Mouse (Mus musculus) layer of hippocampus, adult 2 months (tissue): ENCODE measurements around the gene Rab31. TPM values are rescaled to one million over a fixed set of nuclear protein-coding genes. Genes with fewer than 3 reads are reported as not detected.

Experiments
- DNase-seq, 2 experiments: peaks; one replicate each; pipeline ENCODE4 v3.0.0; 2022; ENCODE audit warnings: low spot score in 2 of 2
- H3K27ac ChIP-seq: fragments of 200-600 bp; 2 replicates; pipeline ENCODE4 v1.8.1; 2022
- H3K4me3 ChIP-seq: fragments of 200-600 bp; 2 replicates; pipeline ENCODE4 v1.8.1; 2022; ENCODE audit warnings: mild to moderate bottlenecking
- CTCF ChIP-seq: fragments of 200-600 bp; conservative IDR thresholded peaks from 2 replicates; pipeline ENCODE4 v1.8.1; 2022; ENCODE audit warnings: antibody characterized with exemption, mild to moderate bottlenecking, moderate library complexity
- total RNA-seq, 2 experiments: library from RNA; stranded (reverse); gene quantifications; 2 replicates each; pipeline ENCODE4 v1.2.3; 2021

Gene Rab31
- total RNA-seq, 2 experiments from 2014 or later: 46.9 TPM

DNA sequence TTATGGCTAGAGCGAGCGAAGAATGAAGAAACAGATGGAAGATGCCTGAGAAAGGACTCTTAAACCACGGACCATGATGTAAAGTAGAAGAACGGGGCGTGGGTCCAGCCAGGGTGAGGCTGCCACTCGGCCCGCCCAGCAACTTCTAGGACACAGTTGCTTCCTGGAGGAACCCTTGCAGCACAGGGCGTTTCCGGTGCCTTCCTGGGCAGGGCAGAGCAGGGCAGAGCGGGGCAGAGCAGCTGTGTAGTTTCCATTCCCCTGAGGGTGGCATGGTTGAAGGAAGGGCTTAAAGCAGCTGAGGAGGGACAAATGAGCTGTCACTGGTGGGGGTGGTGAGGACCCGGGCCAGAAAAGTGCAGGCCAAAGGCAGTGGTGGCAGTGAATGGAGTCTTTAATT is 48.3 kb downstream of the Rab31 start:
- H3K27ac ChIP-seq: peak overlapping the region; percentile 36; the same call in 1 of the 2 replicates
- no peak for TF ChIP-seq CTCF

DNA sequence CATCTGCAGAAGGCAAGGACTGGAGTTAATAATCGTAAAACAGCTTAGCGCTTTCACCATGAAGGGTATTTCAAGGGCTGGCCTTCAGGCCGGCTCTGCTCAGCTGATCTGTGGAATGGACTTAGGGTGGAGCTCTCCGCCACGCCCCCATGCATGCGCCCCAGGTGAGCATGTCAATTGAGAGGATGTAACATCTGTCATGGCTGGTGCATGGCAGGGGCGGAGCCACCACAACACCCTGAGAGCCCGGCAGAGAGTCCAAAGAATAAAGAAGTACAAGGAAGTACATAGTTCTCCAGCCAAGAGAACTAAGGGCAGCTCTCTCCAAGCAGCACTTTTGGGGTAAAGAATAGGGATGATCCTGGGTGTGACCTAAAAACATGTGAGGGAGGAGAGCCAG is 48.9 kb downstream of the Rab31 start:
- TF ChIP-seq CTCF: no peak
- no peak overlapping the region for H3K4me3 ChIP-seq
- DNase-seq: no peak
- 0 out of 2 replicates have a peak overlapping the region, but pooled peaks have one; percentile 36 for H3K27ac ChIP-seq

More for the DNA sequence above, 48.3 kb downstream of the Rab31 start:
- DNase-seq: no peak
- H3K4me3 ChIP-seq: no peak overlapping the region

DNA sequence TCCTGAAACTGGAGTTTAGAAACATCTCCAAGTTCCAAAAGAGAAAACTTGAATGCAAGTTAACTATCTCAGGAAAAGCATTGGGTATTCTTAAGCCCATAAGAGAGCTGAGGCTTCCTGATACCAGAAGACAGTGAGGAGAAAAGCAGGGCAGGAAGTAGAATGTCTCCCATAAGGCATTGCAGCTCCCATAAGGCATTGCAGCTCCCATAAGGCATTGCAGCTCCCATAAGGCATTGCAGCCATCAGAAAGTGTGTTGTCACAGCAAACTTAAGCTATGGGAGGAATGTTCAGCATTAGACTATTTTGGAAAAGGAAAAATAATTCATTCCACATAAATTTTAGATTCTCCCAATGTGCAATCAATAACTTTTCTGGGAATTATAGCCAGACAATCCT is 51.2 kb downstream of the Rab31 start:
- no peak overlapping the region for H3K27ac ChIP-seq
- TF ChIP-seq CTCF: no peak
- no peak overlapping the region for H3K4me3 ChIP-seq
- no peak for DNase-seq

DNA sequence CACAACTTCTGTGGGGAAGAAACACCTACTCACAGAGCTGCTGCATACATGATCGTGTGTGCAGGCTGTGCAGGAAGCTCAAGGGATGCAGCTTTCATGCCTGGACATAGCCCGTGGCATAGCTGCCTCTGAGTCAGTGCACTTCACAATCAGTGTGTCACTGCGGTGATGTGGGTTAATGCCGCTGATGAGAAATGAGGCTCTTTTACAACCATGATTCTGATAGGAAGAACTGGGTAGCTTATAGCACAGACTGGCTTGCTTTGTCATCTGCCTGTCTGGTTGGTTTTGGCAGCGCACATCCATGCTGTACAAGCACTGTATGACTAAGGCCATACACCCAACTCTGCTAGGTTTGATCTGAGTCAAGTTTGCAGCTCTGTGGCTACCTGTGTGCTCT is 52.7 kb downstream of the Rab31 start:
- no peak for TF ChIP-seq CTCF
- Histone ChIP-seq H3K27ac (no peak overlapping the region), H3K4me3 (no peak overlapping the region)
- no peak for DNase-seq

DNA sequence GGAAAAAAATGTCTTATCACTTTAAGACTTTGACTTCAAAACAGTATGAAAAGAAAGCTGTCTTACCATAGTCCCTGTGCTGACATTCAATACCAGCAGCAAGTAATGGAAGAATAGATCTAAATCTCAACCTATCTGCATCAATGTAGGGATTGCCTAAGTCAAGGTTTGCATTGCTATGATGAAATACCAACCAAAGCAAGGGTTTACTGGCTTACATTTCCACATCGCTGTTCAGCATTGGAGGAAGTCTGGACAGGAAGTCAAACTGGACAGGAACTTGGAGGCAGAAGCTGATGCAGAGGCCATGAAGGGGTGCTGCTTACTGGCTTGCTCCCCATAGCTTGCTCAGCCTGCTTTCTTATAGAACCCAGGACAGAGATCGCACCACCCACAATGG is 54.0 kb downstream of the Rab31 start:
- no peak for DNase-seq
- H3K4me3 ChIP-seq: no peak overlapping the region
- no peak for TF ChIP-seq CTCF
- no peak overlapping the region for H3K27ac ChIP-seq

DNA sequence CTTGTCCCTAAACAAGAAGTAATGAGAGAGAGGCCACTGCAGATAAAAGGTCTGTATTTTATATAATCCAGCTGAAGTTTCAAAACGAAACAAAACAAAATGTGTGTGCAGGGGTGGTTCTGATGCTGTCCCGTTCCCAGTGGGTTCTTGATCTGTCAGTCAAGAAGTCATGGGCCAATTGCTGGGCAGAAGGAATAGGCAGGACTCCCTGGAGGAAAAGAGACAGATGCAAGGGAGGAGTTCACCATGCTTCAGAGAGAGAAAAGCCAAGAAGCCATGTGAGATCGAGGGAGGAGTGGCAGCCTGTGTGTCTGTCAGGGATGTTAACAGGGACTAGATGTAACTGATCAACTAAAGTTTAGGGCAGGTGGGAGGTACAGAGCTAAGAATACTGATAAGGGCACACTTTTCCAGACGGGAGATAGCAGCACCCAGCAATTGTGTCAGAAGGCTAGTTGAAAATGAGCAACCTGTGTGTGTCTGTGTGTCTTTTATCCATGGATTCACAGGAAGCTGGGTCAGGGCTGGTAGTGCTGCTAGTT is 54.8 kb downstream of the Rab31 start:
- no peak overlapping the region for H3K27ac ChIP-seq
- TF ChIP-seq CTCF: no peak
- DNase-seq: no peak
- no peak overlapping the region for H3K4me3 ChIP-seq

DNA sequence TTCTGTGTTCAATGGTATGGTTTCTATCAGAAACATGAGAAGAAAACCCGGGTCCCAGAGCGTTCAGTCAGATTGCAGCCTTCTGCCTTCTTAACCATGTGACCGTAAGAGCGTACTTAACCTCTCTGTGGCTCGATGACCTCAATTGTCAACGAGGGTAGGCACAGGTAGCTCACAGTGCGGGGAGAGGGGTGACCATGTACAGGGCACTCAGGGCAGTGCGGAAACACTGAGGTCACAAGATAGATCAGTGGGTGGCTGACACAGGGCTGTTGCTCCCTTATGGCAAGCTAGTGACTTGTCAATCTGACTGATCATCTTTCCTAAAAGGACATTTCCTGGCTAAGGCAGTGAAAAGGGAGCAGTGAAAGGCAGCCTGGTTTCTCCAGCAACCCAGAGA is 58.5 kb downstream of the Rab31 start:
- TF ChIP-seq CTCF: no peak
- Histone ChIP-seq H3K4me3 (no peak overlapping the region), H3K27ac (peak overlapping the region; percentile 59; the same call in 1 of the 2 replicates)
- DNase-seq: no peak

DNA sequence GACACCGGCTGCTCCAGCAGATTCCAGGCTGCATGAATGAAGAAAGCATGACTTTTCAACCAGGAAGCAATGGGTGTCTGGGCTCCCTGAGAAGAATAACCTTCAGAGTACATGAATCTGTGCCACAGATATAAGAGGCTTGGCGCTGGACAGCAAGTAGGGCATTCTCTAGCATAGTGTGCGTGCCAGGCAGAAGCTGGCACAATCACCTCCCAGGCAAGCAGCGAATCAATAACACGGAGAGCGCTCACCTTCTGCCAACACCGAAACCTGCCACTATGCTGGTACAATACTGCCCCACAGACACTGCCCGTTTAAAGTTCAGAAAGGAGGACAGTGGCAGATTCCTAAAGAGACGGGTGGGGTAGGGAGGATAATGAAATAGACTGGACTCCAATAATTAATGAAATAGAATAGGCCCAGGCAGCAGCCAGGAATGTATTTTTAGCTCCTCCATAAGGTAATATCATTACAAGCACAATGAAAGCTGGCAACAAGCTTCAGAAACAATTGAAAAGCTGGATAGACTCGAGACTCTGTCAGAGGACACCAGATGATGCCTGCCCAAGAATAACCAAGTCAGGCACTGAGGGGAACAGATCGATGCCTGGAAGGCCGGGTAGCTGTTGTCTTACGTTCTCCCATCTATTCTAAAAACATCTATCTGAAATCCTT is 59.6 kb downstream of the Rab31 start:
- no peak overlapping the region for H3K4me3 ChIP-seq
- H3K27ac ChIP-seq: peak overlapping the region; percentile 59; the same call in 1 of the 2 replicates
- no peak for TF ChIP-seq CTCF
- no peak for DNase-seq

DNA sequence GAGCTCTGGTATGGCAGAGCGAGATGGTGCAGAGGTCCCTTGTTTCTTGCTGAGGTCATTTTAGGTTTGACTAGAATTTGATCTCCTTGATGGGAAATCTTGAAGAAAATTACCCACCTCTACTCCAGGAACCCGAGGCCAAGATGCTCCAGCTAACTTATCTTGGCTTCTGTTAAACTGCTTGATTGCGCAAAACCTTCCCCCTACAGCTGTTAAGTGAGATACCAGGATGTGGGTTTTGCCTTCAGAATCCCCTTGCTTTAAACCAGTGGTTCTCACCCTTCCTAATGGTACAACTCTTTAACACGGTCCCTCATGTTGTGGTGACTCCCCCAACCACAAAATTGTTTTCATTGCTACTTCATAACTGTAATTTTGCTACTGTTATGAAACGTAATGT is 60.8 kb downstream of the Rab31 start:
- TF ChIP-seq CTCF: no peak
- no peak for DNase-seq
- no peak overlapping the region for H3K27ac ChIP-seq

DNA sequence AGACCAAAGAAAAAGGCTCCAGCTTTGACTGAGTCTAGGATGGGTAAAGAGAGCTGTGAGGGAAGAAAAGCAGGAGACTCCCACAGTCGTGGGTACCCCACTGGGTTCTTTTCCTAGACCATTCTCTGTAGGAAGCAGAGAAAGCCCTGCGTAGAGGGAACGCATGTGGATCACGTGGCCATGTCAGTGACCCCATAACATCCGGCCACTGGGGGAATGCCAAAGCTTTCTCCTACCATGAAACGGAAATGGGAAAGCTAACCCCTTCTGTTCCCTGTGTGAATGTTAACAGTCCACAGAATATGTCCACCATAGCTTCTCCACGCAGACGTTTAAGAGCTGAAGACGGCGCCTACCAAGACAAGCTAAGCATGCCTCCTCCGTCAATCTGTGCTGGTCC is 62.0 kb downstream of the Rab31 start:
- Histone ChIP-seq H3K4me3 (no peak overlapping the region), H3K27ac (no peak overlapping the region)
- TF ChIP-seq CTCF: no peak
- DNase-seq: no peak

More for the DNA sequence above, 60.8 kb downstream of the Rab31 start:
- no peak overlapping the region for H3K4me3 ChIP-seq

DNA sequence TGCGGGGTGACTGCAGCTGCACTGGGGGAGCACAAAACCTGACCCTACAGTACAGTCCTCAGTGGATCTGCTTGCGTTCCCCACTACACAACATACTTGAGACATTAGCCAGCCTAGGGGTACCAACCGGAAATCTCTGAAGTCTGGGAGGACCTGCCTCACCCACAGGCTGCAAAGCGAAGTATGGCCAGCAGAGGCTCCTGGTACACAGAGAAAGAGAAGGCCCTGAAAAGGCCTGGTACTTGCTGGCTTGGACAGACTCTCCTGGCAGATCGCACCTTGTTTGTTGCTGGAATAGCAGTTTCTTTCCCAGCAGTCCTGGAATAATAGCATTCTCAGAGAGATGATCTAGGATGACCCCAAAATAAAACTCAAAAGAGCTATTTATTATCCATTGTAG is 66.3 kb downstream of the Rab31 start:
- peak; percentile 88 for TF ChIP-seq CTCF

DNA sequence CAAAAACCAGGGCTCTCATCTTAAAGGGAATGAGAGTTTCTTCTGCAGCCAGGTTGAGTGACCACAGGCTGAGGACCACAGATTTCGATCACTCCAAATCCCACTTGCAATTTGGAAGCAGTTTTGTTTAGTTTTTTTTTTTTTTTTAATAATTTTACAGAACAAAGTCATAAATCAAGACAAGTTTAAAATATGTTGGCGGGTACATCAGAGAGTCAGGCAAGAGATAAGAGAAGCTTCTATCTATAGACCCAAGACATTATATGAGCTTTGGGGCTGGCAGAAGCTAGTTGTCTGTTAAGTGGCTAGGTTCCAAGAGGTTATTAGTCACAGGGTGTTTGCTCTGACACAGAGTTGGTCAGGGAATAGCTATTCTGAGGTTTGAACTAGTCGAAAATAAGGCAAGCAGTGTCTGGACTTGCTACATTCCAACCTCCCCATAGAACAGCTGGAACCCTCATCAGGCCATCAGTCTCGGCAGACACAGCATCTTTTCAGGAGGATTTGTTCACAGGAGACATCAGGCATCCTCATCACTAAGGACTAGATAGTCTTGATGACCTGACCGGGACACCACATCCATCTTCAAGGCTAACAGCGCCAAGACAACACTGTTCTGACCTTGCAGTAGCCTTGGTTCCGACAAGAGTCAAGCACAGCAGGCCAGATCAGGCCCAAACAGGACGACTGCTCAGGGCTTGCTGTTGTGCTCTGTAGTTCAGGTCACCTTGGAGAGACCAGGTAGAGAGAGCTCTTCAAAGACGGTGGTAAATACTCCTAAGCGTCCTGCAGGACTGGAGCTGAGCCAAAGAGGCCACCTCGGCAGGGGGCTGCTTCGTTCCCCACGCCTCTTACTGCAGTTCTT is 68.8 kb downstream of the Rab31 start:
- no peak for DNase-seq
- Histone ChIP-seq H3K27ac (peak overlapping the region; percentile 86), H3K4me3 (no peak overlapping the region)
- TF ChIP-seq CTCF: no peak

More for the DNA sequence above, 66.3 kb downstream of the Rab31 start:
- peak; percentile 60 to 75 for DNase-seq
- Histone ChIP-seq H3K4me3 (no peak overlapping the region), H3K27ac (peak overlapping the region; percentile 67)
